Mouse (Mus musculus) thymus, postnatal 0 days (tissue): ENCODE results near the gene Gdnf. TPM values are rescaled to one million over a fixed set of nuclear protein-coding genes. Genes with fewer than 3 reads are reported as not detected.

Experiments used
- DNase-seq: peaks from one replicate; pipeline ENCODE4 v3.0.0-alpha.2; 2015; ENCODE audit warnings: low spot score
- polyA plus RNA-seq: library from polyadenylated mRNA; unstranded; fragments of >200 nt; fragmentation: Nextera tagmentation; extraction: Ambion mirVana; gene quantifications from 2 replicates; pipeline ENCODE4 v1.2.1, GENCODE M21; 2015

Gene Gdnf
- 0.10 and 0.16 TPM in 2 replicates for polyA plus RNA-seq

DNA sequence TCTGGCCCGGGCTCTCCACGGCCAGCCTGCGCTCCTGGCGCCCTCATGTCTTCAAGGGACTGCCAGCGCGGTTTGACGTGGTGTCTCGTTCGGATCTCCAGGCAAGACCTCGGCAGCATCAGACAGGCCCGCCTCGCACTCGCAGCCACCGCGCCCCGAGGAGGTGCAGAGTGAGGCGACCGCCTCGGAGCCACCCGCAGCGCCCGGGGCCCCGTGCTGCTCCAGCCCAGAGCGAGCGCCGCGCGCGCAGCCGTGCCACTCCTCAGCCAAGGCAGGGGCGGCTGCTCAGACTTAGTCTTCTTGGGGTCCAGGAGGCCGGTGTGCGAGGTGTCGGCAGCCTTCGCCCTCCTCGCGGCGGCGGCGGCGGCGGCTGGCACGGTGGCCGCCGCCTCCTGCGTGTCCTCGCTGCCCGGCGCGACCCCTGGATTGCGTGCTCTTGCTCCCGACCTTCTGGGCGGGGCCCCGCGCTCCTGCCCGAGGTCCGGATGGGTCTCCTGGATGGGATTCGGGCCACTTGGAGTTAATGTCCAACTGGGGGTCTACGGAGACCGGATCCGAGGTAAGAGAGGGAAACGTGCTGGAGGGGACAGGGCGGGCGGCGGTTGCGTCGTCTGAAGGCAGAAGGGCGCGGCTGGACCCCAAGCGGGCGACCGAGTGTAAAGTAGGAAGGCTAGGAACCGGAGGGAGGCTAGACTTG, at the start of gene Gdnf:
Gene Gdnf, plus strand, starts transcription at position 291 of the 697 bp plus-strand sequence.
- DNase-seq, result no peak

DNA sequence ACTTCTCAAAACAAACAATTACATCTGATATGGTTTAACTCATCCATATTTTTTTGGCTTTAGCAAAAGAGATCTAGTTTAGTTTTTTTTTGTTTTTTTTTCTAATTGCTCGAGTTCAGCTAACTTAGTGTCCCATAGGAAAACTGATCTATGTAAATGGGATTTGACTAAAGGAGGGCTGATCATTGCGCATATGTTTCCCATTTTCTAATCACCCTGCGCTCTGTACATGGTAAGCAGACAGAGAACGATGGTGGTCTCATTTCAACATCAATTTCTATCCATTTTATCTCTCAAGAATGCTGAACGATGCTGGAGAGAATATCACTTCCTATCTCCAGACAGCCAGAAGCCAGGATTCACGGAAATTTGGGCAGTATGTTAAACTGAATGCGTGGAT, 43.5 kb upstream of the Gdnf start:
- DNase-seq, result no peak

DNA sequence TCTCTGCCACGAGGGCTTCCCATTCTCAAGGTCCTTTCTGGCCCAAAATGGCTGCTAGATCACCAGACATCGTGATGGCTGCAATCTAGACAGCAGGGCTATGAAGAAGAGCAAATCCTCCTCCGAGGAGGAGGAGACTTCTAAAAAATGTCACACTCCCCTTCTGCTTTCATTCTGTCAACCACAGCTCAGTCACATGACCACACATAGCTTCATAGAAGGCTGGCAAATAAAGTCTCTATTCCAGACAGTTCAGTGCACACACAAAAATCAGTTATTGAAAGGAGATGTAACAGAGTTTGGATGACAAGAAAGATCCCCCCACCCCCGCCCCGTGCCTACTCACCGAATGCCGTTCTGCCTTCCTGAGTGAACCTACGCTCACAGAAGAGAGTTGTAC, 37.7 kb upstream of the Gdnf start:
- DNase-seq, result no peak

DNA sequence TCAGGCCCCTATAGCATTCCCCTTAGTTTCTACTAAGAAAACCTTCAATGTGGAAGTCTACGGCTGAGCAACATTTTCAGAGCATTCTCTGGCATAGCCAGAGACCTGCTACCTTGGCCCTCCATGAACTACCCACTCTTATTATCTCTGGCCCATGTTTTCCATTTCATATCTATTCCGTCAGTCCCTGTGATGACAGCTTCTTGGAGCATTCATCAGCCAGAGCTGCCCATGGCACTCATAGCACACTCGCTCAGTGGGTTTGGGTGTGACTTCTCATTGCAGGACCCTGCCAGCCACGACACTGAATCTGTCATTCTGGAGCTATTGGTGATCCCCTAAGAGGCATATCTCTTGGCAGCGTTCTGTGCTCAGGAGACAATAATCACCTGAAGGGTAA, 29.1 kb upstream of the Gdnf start:
- DNase-seq, result no peak

DNA sequence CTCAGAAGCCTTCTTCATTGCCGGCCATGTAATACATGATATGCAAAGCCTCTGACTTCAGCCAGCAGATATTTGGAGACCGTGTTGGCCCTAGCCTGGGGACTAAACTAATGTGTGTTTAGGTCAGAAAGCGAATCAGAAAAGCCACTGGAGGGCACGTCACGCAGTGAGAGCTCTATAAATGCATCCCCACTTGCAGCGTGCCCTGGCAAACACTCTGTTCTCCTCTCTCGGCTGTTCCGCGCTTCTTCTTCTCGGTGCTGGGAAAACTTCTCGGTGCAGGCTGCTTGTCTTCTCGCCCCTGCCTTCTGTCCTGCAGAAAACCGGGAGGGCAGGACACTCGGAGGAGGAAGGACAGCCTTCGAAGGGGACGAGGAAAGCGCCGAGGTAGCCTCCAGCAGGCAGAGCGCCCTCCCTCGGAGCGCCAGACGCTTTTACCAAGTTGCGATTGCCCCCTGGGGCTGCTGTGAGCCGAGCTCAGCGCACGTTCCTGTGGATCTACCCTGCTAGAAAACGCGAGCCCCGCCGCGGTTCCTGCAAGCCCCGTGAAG, 730 bp upstream of the Gdnf start:
- no peak for DNase-seq

DNA sequence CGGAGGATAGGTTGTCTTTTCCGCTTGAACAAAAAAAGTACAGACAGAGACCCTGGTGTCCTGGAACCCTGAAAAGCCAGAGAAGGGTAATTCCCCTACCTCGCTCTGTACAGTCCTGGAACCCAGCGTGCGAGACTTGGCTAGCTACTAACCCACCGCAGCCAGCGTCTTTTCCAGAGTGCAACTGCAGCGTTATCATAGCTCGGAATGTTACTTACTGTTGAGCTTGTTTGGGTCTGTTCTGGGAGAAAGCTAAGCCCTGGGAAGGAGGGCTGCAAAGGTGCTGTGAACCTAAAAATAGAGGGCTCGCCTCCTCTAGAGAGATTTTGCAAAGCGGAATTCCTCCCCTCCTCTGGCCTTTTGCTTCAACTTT, 593 bp downstream of the Gdnf start:
- DNase-seq, result no peak

DNA sequence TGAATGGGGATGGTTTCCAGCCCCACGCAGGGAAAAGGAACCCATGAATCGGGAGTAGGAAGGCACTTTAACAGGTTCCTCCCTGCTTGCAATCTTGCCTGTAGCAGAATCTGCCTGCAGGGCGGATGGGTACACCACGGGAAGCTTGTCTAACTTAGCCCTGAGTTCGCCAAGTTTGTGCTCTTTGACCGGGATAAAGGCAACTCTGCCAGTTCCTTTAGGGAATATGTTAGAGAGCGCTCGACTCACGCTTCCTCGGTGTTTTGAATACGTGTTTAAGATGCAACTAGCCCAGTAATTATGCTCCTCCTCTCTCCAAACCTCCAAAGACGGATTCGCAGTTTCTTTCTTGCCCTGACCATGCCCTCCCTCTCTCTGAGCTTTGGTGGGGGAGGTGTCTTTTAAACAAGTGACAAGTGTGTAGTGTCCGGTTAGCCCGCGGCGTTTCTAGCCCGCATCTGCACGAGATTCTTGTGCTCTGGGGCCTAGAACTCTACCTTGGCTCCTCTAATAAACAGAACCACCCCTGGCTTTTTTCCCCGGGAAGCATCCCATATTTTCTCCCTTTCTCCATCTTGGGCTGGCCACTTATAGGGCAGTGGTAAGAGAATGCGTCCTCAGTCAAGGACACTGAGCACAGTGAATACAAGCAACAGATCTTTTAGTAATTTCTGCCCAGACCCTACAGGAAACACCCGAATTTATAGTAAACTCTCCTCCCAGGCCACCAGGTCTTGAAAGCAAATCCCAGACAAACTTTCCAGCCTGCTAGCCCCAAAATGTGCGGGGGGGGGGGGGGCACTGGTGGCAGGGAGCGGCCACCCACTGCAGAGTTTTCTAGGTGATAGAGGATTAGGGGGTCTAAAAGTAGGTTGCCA, 1.4 kb downstream of the Gdnf start:
- no peak for DNase-seq

DNA sequence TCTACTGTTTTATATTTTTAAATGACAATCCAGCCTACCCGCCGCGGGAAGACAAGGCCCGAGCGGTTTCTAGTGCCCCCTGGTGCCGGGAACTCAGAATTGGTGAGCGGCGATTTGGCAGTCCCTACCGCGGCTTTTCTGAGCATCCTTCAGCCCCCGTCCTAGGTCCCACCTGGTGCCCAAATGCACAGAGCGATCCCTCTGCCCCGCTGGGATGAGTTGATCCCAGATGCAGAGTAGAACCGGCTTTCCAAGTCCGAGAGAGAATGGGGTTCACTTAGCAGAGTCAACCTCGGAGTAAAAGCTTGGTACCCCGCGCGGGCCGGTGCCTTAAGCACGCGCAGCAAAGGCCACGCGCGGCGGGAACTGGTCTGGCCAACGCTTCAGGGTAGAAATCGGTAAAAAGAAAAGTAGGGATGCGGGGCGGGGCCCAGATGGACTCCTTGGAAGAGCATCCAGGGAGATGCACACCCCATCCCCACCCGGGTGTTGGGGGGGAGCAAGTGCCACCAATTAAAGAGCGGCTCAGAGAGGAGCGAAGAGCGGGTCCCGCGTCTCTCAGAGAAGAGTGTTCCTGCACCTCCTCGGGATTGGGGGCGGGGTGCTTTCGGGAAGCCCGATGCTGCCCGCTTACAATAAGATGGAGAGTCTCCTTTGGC, 2.4 kb downstream of the Gdnf start:
- peak; percentile 25 for DNase-seq

DNA sequence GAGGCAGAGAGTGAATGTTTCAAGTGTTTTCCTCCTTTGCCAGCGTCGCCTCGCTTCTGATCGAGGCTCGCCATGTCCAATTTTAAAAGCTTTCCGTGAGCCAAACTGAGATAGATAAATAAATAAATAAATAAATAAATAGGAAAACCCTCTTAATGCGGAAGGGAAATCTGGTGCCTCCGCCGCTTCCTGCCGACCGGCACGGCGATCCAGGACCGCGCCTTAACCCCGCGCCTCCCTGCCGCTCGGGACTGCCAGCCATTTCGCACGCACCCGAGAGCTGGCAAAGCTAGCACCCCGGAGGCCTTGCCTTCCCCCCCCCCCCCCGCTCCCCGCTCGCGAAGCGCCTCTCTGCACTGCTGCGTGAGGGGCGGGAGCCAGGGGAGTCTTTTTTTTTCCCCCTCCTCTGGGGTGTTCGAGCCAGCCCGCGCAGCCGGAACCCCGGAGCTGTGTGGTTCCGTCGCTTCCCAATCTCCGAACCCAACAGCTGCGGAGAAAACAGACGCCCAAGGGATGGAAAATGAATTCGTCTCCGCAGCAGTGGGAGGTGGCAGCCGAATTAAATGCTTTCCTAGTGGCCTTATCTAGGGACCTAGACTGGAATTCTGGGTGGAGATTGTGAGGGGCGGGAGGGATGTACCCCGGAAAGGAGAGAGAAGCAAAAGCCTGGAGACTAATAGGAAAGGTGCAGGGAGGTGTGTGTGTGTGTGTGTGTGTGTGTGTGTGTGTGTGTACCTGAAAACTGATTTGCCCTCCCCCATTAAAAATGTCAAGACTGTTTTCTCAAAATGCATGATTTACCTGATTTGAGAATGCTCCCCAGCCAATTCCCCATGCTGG, 3.1 kb downstream of the Gdnf start:
- no peak for DNase-seq

DNA sequence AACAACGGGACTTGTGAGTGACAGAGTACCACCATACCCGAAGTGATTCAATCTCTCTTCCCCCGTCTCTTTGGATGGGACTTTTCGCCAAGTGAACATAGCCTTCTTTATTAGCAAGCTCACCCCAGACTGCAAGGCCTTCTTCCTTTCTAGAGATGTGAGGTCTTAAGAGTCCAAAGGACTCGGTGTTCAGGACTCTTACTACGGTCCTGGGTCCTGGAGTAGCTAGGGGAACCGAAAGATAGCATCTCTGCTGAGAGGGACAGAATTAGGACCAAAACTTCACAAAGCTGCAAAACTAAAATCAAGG, 3.7 kb downstream of the Gdnf start:
- DNase-seq, result no peak

DNA sequence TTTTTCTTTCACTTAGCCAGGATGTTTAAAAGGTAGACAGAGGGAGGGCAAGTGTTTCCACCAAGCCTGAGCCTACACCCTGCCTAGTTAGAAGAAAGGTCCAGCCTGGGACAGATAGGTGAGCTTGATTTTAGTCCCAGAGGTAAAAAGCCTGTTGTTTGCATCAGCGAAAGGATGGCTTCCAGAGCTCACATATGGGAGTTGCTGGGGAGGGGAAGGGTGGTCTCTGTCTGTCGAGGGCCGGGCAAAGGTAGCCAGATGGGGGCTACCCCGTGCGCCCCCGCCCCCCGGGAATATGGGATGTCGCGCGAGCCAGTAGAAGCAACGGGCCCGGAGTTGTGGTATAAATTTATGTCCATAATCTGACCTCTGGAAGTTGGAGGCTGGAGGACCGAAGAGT, 4.3 kb downstream of the Gdnf start:
- no peak for DNase-seq

DNA sequence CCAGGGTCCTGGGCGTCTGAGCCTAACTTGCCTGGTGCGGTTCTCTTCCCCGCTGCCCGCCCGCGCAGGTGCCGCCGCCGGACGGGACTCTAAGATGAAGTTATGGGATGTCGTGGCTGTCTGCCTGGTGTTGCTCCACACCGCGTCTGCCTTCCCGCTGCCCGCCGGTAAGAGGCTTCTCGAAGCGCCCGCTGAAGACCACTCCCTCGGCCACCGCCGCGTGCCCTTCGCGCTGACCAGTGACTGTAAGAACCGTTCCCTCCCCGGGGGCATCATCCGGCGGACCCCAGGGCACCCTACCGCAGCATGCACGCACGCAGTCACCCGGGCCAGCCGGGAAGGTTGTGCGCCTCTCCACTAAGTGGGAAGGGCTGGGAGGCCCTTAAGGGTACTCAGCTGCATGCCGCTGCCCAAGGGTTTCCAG, 4.9 kb downstream of the Gdnf start:
- DNase-seq, result no peak

DNA sequence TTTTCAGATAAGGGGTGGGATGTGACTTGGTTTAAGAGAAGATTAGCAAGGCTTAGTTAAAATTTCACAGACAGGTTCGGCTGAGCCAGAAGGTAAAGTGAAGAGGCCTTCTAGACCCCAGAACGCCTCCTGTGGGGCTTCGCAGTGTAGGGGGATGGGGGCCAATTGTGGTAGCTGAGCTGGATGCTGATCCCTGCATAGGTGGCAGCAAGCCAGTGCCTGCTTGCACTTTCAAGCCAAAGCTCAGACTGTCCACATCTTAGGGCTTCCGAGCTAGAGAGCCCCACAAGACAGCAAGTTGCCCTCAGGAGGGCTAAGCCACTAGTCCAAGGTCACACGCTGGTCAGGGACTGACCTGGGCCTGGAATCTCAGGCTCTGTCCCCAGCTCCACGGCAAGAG, 13.2 kb downstream of the Gdnf start:
- DNase-seq, result no peak

DNA sequence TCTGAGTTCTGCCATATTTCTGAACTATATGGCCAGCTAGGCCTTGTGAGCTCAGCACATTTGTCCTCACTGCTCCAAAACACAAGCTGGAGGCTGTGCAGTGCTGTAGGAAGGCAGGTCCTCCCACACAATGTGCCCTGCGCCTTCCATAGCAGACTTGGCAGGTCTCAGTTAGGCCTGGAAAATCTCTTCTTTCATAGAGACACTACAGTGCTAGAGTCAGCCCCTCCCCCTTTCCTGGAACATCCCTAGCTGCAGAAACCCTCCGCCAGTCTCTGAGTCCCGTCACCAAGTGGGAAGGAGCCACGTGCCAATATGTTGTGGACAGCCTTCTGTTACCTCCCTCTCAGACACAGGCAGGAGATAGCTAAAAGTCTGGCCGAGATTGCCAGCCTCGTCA, 14.9 kb downstream of the Gdnf start:
- DNase-seq, result no peak

DNA sequence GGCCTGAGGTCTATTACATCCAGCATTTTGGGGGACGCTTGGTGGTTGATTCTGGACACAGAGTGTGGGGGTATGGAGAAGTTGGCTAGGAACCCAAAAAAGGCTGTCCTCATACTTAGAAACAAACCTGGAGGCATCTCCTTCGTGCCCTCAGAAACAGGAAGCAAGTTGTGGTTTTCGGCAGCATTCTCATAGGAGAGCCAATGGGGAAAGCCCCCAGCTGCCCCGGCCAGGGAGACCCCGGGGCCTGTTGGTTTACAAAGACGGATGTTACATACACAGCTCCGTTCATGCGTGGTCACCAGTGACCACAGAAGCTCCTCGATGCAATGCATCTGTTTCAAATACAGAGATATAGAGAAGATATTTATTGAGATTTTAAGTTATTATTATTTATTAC, 24.8 kb downstream of the Gdnf start:
- no peak for DNase-seq

DNA sequence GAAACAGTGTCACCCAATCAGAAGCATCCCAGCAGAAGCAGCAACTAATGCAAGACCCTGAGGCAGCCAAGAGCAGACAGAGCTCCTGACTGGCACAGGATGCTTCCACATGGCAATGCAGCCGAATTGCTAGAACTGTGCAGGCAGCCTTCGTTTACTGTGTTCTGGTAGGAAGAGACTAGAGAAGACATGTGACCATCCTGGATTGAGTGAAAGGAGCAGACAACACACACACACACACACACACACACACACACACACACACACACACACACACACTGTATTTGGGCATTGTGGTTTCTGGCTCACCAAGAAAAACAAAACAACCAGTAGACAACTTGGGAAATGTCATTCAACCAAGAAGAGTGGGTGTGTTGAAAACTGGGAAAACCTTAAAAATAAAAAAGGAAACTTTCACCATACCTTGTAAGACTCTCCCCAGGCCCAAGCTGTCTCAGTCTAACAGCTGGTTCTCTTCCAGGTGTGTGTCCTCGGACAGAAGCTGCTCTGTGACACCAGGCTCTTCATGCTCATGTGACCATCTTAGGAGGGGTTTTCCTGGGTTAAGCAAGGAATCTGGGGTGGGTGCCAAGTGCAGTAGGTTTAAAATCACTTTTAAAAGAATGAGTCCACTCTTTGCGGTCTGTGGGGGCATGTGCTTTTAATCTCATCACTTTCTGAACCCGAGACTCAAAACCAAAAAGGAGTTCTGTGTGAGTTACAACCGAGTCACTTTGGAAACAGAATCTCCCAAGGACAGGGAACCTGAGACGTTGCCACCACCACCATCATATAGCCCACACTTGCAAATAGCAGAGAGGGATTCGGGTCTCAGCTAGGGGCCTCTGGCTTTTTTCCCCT, 27.6 kb downstream of the Gdnf start:
- DNase-seq, result no peak

DNA sequence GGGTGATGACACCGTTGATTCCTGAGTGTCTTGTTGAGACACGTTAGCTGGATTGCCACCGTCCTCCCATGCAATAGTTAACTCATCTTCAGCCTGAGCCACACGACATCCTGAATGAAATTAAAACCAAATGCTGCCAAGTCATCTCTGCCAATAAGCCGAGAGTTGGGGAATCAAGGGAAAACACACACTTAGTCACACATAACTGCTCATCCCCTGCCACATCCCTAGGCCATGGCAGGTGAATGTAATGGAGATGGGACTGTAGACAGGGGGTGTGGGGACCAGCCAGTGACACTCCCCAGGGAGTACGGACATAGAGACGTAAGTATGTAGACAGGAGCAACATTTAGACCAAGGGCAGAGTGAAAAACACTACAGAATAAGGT, 28.3 kb downstream of the Gdnf start:
- DNase-seq, result no peak

DNA sequence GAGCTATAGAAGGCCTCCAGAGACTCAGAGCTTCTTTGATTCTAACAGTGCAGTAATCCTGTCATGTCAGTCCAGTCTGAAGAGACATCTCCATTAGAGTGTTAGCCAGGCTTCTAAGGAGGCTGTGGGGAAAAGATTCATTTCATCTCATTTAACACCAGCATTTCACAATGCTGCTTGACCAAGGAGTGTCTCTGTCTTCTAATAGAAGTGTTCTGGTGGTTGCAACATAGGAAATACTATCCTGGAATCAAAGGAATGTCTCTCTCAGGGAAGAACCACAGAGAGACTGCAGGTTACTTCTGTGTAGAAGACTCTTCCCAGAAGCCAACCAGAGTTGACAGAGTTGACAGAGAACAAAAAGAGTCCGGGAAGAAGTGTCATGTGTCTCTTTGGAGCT, 31.0 kb downstream of the Gdnf start:
- DNase-seq, result no peak

DNA sequence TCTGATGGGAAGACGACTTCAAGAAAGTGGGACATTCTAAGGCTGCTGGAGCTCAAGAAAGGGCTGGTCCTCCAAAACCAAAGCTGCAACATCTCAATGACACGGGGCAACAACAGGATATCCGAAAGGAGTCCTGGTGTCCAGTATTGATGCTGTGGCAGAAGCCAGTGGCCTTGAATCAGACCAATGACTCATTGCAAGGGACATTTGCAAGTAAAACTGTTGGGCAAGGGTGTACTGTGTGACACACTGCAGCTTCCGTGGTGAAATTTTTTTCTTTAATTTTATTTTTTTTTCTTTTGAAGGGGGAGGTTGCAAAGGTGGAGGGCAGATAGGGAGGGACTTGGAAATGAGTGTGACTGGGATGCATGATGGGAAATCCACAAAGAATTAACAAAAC, 31.8 kb downstream of the Gdnf start:
- DNase-seq, result no peak

DNA sequence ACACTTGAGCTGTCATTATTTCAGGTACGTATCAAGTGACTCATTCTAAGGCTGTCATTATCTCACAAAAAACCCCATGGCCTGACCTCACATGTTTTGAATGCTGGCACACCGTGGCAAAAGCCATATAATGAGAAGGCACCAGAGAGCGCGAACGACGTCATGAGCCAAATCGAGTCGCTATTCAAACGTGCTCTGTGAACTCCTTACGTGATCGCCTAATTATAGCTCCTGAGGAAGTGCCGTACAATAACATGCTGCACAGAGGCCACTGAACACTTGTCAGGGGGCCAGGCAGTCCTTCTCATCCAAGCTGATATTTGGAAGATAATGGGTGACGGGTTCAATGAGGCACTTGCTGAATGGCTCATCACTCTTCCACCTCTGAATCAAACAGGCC, 46.8 kb downstream of the Gdnf start:
- DNase-seq, result no peak
